Mouse (Mus musculus) embryo, embryonic 10.5 days (tissue): ENCODE measurements at regions not wholly inside any gene's neighbourhood (a gene's known extent, or its start where the extent isn't known, plus 50 kb on each side); places are given as distances from the start of the nearest gene placed in this dataset.

Experiments
- DNase-seq: peaks from one replicate; pipeline ENCODE4 v3.0.0-alpha.2; 2015; ENCODE audit warnings: low spot score

DNA sequence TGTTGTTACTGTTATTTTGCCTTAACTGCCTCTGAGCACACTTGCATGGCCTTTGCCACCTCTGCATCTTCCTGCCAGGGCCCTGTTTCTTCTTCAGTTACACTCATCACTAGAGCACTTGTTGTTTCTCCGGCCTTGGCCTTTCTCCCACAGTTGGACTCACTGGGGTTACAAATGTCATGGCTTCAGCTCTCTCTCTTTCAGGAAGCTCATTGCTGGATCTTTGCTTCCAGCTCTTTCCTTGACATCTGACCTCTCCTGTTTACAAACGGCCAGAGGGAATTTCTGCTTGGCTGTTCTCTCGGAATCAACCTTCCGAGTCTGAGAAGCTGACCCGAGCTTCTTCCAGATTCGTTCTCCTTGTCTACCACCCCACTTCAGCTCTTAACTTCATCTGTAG, 146.6 kb upstream of the Adamts3 start:
- DNase-seq: peak; percentile 35

DNA sequence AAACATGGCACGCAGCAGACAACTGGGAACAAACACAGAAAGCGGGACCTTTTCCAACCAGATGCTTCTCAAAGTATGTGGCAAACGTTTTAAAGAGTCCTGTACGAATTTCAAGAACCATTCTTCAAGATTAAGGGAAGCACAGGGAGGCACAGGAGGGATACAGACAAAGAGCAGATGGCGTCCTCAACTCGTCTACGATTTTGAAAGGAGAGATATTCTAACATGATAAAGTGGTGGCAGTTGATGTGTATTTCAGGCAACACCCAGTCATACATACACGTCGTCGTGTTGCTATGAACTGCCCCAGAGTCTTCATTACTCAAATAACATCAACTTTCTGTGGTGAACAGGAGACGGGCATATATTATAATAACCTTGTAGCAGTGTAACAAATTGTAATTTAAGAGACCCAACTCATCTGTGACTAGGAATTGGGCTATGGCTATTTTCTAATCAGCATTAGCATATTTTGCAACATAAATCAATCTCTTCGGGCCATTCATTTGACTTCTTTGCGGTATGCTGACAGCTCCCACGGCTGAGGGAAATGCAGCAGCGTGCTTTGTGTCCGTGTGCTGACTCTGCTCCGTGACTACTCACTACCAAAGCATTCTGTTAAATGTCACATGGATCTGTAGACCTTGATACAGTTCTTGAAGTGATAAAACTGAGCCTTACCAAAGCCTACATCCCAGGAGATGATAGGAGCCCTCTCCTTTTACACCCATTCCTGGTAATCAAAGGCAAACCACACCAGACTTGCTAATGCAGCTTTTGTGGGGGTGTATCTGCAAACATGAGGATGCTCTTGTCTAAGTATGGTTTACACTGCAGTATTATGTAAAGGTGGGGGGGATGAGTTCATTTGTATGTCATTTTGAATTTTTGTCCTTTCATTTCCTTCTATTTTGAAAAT, 144.0 kb upstream of the Adamts3 start:
- DNase-seq: peak; percentile 5

DNA sequence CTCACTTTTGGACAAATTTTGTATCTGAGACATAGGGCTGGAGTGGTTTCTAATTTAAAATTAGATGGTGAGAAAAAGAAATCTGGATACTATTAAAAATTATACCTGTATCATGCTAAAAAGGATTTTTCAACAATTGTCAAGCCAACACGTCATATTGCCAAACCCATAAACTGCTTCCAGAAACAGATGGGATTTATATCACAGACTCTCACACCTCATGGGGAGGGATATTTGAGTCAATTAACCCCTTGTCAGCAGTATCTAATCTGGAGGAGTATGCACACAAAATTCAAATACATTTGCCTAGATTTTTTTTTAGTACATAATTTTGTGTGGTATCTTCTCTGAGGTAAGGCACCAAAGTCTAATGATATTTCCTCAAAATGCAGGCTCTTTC, 138.3 kb upstream of the Adamts3 start:
- DNase-seq: no peak

DNA sequence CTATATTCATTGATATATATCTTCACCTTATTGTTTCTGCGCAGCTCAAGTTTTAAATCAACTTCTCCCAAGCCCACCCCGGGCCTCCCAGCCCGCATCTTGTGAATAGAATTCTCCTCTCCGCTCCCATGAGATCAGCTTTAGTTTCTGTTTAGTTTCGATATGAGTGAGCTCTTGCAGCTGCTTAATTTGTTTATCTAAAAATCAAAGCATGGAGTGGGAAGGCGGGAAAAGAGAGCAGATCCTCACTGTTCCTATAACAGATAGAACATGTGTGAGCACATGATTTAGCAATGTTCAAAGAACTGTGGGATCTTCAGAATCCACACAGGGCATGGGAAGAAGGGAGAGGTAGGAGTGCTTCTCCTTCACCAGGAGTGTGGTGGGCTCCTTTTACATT, 117.6 kb upstream of the Adamts3 start:
- no peak for DNase-seq

DNA sequence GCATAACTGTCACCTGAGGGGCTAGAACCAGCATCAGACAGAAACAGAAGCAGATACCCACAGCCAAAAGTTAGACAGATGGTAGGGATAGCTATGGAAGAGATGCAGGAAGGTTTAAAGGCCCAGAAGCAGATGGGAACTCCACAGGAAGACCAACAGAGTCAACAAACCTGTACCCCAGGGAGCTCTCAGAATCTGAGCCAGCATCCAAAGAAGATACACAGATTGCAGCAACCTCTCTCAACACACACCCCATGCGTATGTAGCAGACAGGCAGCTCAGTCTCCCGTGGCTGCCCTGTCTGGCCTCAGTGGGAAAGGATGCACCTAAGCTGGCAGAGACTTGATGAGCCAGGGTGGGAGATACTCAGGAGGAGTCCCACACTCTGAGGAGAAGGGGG, 108.4 kb upstream of the Adamts3 start:
- no peak for DNase-seq

DNA sequence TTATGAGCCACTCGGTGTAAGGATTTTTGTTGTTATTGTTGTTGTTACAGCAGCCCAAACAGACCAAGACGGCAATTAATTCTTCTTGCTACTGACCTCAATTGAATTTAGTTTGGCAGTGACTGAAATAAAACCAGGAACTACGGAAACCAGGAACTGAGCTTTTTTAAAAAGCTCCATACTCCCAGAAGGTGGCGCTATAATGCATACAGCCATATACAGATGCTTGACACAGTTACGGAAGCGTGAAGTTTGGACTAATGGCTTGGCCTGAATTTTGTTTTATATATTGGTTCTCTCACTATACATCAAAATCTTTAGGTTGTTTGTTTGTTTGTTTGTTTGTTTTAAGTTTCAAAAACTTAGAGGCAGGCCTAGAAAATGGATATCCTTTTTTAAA, 98.5 kb upstream of the Adamts3 start:
- DNase-seq: peak; percentile 24

DNA sequence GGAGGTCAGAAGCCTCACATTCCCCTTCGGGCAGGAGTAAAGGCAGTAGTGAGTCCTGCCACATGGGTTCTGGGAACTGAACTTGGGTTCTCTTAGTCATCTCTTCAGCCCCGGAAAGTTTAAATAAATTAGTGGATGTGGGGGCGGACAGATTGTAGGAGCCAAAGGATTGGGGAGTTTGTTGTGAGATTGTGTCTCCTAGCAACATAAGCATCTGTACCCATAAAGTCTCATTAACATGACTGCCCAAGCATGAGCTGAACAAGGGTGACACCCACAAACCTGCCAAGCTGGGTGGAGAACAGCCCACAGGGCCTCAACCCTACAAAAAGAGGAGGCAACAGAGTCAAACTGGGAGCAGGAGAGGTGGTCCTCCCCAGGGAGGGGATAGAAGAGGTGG, 97.1 kb upstream of the Adamts3 start:
- DNase-seq: no peak

DNA sequence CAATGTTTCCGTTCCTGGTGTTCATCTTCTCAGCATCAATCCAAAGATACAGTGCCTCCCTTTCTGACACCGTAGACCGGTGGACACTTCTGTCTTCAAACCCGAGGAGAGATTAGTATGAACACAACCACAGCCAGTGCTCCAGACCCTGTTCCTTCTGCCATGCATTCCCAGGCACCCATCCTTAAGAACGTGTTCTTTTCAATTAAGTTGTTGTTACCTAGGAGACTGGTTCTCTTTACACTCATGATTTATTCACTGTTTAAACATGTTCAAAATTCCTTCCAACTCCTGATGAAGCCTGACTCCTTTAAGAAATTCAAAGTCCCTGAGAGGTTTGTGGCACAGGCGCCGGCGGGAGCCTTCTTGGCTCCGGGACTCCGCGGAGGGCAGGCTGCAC, 69.5 kb upstream of the Adamts3 start:
- no peak for DNase-seq

DNA sequence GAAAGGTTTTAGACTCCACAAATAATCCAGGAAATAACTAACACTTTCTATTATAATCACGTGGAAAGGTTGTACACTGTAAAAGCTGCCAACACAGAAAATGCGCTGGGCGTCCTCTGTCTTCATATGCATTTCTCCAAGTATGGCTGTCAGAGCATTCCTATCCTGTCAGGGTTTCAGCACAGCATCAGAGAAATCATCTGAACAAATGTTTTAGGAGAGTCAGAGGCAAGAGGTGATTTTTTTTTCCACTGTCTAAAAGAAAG, 62.5 kb upstream of the Adamts3 start:
- DNase-seq: no peak

DNA sequence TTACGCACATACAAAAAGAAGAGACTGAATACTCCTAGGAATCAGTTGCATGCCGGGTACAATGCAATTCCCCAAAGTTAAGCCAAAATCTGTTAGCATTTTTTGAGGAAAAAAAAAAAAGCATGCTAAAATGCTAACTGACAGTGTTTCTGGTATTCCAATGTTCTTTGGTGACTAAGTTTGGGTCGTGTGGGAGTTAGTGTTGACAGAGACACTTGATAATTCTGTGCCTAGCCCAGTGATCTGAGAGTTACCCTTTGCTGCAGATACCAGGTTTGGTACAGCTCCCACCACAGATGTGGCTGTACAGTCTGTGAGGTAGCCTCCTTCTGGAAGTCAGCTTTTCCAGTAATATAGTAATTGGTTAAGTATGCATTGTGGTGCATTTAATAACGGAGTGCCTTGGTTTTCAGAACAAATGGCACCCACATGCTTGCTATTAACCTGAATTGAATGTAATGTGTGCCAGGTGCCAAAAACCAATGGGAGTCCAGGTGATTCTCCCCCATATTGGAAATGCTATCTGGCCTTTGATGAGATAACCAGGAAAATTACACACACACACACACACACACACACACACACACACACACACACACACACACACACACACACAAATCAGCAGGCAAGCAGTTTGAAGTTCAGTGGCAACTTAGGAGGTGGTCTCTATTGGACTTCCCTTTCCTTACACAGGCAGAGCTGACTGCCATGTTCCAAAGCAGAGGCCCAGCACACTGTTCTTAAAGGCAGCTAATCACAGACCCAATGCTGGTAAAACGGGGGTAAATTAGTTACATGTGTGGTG, 61.9 kb upstream of the Adamts3 start:
- DNase-seq: no peak

DNA sequence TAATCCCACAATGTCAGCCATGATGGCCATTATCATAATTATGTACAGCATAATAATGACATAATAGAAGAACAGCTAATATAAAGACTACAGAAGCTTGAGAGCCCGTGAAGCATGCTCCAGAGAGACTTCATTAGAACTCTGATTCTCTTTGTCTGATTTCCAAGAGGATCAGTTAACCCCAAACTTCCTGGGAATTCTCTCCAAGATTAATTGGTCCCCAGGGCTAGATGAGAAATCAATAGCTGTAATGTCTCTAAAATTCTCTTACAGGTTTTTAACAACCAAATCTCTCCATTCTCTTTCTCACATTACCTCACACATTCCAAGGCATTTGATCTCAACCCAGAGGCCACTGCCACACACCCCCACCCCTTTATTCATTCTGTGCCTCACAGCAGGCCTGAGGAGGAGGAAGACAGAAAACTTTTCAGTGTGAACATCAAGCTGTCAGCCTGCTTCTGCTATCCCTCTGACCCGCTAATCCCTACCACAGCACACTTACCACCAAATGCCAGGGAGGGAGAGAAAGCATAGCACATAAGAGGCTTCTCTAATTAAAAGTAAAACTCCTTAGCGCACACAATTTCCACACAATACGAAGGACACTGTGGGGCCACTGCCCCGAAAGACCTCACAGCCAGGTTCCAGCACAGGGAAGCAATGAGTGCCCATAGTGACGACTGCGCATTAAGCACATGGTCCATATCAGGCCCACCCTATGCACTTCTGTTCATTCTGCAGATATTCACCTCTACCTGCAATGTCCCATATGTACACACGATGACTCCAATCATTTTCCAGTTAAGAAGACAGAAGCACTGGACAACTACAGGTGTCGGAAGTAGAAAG, 60.4 kb upstream of the Adamts3 start:
- peak; percentile 41 for DNase-seq

DNA sequence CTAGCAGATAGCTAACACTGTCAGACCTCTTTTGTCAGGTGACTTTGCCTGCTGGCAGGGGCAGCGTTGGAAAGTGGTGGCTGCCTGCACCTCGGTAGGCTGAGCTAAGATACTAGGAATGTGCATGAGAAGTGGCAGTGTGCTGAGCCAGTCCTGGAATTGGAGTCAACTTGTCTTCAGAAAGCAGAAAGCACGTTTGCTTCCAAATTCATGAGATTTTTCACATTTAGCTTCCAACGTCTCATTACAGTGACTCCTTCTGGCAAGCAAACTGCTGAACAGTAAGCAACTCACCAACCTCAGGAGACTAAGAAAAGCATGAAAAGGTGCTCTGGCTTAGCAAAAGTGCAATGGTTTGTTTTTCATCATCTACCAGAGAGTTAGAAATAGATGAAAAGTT, 59.1 kb upstream of the Adamts3 start:
- DNase-seq: no peak

DNA sequence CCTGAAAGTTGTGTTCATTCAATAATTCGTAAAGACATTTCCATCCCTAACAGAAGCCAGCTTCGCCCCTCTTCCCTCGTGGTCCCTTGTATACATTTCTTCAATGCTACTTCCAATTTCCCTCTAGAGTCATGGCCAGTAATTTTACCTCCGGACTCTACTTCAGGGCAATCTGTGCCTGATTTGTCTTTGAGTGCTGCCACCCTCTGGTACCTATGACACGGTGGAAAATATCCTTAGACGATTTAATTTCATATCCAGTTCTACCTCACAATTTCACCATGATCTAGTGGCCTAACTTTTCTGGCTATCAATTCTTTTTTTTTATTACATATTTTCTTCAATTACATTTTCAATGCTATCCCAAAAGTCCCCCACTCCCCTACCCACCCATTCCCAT, 49.9 kb upstream of the Adamts3 start:
- DNase-seq: no peak
